Mouse (Mus musculus): ENCODE results near the gene Pcgf6.
"Not testable (repeated sequence)": the region's sequence is repeated elsewhere in the genome, so short reads cannot be mapped to it uniquely, and the experiment has no call there.

Pcgf6 gene

GRCm38 (mm10) chr19:46996095-46996494 lies 54.6 kb downstream of the Pcgf6 start:
- no peak for DNase-seq

- not testable (repeated sequence) for DNase-seq
These were observed 58.4 kb downstream of the Pcgf6 start for GRCm38 (mm10) chr19:46992329-46992728.

GRCm38 (mm10) chr19:46991145-46991544 lies 59.6 kb downstream of the Pcgf6 start:
- peak; percentile 89 to 91 for DNase-seq

- DNase-seq = not testable (repeated sequence)
These were observed 60.1 kb downstream of the Pcgf6 start for GRCm38 (mm10) chr19:46990625-46991024.

- DNase-seq = no peak
These were observed 60.6 kb downstream of the Pcgf6 start for GRCm38 (mm10) chr19:46990153-46990518.

GRCm38 (mm10) chr19:46989479-46990152 lies 61.1 kb downstream of the Pcgf6 start:
- no peak for DNase-seq

- DNase-seq = no peak
These were observed 62.2 kb downstream of the Pcgf6 start for GRCm38 (mm10) chr19:46988231-46989087.

- no peak for DNase-seq
These were observed 63.1 kb downstream of the Pcgf6 start for GRCm38 (mm10) chr19:46987646-46988045.

- no peak for DNase-seq
These were observed 65.7 kb downstream of the Pcgf6 start for GRCm38 (mm10) chr19:46984726-46985622.

GRCm38 (mm10) chr19:46983966-46984380 lies 66.7 kb downstream of the Pcgf6 start:
- no peak for DNase-seq
